Mouse (Mus musculus): ENCODE results near the gene Gapdh. TPM values are rescaled to one million over a fixed set of nuclear protein-coding genes. Genes with fewer than 3 reads are reported as not detected.
"Not testable (repeated sequence)": the region's sequence is repeated elsewhere in the genome, so short reads cannot be mapped to it uniquely, and the experiment has no call there.

Gene Gapdh
- total RNA-seq, 2 experiments from 2014 or later: 2,022 to 2,842 TPM

DNA sequence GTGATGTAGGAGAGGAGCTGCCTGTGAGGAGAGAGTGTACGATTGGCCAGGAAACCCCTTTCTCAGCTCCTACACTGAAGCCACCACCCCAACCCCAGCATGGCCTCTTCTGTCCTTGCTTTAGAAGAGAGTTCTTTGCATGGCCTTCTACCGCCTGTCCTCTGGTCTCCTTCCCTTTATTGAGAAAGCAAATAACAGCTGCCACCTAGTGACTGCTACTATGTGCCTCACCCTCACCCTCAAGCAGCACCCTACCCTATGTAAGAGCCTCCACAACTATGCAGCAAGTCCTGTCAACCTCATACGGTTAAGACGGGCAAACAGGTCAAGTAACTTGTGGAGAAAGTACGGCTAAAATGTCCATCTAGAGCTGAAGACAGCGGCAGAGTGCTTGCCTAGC is 3.9 kb upstream of the Gapdh start:
- no peak for ATAC-seq (replicated peaks; ENCODE audit: poor library complexity, severe bottlenecking)

DNA sequence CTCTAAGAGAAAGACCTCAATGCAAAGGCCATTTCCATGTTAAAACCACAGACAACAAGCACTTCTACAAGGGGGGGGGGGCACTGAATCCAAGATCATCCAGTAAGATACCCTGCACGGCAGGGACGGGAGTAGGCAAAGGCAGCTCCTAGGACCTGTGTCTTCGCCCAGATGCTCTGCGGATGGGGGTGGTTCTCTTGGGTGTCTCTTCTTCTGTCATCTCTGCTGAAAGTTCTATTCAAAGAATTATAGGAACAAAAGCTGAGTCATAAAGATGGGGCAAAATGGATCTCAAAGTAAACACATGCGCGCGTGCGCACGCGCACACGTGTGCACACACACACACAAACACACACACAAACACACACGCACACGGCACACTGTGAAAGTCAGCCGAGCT is 1.8 kb upstream of the Gapdh start:
- ATAC-seq (replicated peaks; ENCODE audit: poor library complexity, severe bottlenecking): no peak

DNA sequence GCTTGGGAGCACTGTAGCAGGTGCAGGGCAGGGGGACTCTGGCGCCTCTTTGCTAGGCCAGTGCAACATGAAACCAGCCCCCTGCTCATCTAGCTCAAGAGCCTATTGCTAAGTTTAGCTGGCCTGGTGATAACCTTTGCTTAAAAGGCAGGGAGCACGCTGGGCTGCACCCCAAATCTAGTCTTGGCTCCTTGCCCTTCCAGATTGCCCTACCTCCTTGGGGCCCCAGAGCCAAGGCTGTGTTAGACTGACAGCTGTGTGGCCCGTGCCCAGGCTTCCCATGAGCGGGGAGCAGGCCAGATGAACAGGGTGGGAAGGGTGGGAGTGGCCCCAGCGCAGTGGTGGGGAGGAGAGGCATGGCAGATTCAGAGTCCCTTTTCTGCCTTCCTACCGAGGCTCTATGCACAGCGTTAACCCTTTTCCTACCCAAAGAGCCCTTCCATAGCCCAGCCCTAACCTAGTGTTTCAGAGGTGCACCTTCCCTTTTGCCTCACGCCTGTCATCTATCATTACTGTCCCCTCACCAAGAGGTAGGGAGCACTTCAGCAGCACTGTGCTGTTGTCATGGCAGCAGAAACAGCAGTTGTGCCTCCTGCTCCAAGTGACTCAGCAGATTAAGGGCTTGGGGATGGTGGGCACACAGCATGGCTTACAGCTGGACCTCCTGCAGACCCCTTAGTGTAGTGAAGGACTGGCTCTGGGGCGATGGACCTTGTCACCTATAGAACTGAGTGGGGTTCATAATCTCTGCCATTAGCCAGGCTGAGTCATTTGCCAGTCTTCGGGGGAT is 789 bp upstream of the Gapdh start:
- ATAC-seq (replicated peaks; ENCODE audit: poor library complexity, severe bottlenecking): no peak

DNA sequence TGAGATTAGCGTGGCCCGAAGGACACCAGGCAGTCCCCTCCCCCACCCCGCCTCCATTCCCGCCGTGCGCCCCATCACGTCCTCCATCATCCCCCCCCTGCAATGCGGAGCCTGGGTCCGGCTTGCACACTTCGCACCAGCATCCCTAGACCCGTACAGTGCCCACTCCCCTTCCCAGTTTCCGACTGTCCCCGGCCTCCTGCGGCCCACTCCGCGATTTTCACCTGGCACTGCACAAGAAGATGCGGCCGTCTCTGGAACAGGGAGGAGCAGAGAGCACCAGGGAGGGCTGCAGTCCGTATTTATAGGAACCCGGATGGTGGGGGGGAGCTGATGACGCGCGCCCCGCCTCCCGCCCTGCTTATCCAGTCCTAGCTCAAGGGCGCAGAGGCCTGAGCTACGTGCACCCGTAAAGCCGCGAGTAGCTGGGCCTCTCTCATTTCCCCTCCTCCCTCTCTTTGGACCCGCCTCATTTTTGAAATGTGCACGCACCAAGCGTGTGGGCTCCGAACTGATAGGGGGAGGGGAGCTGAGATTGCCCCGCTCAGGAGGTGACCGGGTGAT is 857 bp downstream of the Gapdh start:
- peak; percentile 67 for ATAC-seq (replicated peaks; ENCODE audit: poor library complexity, severe bottlenecking)

DNA sequence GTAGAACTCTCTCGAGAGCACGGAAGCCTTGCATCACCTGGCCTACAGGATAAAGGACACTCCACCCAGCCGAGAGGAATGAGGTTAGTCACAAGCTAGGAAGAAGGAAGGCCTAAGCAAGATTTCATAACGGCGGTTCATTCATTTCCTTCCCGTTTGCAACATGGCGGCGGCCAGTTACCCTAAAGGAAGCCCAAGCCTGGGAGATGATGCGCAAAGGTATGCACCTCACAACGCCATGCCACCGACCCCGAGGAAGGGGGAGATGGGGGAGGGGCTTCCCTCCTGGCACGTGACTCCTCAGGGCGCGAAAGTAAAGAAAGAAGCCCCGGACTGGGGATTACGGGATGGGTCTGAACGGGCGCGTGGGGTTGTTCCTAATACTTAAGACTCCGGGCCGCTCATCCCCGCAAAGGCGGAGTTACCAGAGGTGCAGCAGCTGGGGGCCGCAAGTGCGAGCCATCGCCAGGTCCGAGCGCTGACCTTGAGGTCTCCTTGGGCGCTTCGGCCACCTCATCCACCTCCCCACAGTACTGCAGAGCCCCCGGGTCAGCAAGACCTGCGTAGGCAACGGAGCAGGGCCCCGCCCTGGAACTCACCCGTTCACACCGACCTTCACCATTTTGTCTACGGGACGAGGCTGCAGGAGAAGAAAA is 1.5 kb downstream of the Gapdh start:
- peak; percentile 41 for ATAC-seq (replicated peaks; ENCODE audit: poor library complexity, severe bottlenecking)

DNA sequence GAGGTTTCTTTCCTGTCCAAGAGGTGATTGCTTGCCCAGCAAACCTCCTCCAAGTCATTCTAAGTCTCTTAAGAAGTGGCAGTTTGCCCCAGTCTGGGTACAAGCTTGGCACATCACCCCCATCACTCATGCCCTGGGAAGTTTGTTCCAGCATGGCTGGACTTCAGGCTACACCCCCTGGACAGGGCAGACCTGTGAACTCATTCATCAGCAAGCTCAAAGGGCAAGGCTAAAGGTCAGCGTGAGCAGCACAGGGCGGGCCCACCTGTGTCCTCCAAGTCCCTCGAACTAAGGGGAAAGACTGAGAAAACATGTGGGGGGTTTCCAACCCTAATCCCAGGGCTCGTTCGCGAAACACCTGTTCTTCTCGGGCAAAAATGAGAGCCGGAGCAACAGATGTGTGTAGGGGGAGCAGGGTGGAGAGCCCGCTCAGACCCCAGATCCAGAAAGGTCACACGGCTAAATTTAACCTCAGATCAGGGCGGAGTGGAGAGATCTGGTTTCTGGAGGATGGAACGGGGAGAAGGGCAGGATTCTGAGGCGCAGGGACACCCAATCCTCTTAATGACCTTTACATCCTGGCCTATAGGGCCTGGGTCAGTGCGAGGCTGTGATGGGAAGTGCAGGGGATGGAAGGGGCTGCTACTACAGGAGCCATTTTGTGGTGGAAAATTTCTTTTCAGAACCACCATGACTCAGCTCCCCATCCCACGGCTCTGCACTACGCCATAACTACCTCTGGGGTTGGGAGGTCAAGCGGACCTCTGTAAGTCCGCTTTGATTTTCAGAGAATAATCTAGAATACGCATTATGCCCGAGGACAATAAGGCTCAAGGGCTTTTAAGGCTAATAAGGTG is 2.2 kb downstream of the Gapdh start:
- no peak for ATAC-seq (replicated peaks; ENCODE audit: poor library complexity, severe bottlenecking)

DNA sequence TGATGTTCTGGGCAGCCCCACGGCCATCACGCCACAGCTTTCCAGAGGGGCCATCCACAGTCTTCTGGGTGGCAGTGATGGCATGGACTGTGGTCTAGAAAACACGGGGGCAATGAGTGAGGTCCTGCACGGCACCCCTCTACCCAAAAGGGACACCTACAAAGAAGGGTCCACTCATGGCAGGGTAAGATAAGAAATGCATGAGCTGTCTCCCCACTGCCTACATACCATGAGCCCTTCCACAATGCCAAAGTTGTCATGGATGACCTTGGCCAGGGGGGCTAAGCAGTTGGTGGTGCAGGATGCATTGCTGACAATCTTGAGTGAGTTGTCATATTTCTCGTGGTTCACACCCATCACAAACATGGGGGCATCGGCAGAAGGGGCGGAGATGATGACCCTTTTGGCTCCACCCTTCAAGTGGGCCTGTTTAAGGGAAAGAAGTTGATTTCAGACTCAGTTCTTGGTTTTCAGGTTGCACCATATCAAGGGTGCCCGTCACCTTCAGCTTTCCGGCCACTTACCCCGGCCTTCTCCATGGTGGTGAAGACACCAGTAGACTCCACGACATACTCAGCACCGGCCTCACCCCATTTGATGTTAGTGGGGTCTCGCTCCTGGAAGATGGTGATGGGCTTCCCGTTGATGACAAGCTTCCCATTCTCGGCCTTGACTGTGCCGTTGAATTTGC is 3.5 kb downstream of the Gapdh start:
- ATAC-seq (replicated peaks; ENCODE audit: poor library complexity, severe bottlenecking): not testable (repeated sequence)

DNA sequence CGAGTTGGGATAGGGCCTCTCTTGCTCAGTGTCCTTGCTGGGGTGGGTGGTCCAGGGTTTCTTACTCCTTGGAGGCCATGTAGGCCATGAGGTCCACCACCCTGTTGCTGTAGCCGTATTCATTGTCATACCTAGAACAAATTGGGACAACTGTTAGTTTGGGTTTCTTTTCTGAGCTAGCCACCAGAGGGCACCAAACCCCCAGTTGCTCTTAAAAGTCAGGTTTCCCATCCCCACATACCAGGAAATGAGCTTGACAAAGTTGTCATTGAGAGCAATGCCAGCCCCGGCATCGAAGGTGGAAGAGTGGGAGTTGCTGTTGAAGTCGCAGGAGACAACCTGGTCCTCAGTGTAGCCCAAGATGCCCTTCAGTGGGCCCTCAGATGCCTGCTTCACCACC is 4.3 kb downstream of the Gapdh start:
- not testable (repeated sequence) for ATAC-seq (replicated peaks; ENCODE audit: poor library complexity, severe bottlenecking)

DNA sequence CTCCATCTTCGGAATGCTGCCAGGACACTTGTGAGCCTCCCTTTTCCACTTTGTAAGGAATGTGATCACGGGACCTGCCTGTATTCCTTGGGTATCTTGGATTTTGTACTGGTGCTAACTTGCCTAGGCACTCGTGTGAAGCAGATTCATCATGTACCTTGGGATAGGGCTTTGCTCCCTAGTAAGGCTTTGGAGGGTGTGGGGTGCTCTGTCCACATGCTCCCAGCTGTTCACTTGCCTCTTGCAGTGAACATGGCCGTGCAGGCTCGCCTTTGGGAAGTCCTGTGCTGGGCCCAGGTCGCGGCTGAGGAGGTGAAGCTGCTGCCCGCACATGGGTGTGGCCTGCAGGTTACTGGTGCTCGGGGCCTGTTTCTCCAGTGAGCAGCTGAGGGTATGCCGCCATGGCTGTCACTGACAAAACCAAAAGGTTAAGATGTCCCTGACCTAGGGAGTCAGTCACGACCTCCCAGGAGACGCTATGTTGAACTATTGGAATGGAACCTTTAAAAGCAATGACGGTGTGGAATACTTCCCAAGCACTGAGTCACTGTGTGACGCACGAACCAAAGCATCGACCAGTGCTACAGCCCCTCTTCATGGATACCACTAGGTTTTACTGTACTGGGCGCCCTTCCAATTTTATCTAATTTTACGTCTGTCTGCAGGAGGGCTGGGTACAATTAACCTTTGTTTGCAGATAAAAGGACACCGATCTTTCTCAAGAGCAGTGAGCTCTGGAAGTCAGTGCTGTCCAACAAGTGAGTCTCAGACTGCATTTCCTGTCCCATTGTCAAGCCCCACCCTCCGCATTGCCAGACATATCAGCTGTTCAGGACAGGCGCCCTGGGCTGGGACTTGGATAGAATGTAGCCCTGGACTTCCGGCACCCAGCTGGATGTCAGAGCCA is 5.2 kb downstream of the Gapdh start:
- no peak for ATAC-seq (replicated peaks; ENCODE audit: poor library complexity, severe bottlenecking)

DNA sequence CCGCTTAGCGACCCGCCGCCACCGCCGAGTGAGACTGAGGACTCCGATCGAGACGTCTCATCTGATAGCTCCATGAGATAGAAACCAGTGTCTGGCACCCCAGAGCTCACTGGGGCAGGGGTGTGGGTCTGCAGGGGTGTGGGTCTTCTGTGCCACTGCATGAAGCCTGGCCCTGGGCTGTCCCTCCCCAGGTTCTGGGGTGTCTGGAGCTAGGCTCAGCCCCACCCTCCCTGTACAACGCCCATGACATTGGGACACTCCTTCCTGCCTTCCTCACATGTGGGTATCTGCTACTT is 5.8 kb downstream of the Gapdh start:
- no peak for ATAC-seq (replicated peaks; ENCODE audit: poor library complexity, severe bottlenecking)

DNA sequence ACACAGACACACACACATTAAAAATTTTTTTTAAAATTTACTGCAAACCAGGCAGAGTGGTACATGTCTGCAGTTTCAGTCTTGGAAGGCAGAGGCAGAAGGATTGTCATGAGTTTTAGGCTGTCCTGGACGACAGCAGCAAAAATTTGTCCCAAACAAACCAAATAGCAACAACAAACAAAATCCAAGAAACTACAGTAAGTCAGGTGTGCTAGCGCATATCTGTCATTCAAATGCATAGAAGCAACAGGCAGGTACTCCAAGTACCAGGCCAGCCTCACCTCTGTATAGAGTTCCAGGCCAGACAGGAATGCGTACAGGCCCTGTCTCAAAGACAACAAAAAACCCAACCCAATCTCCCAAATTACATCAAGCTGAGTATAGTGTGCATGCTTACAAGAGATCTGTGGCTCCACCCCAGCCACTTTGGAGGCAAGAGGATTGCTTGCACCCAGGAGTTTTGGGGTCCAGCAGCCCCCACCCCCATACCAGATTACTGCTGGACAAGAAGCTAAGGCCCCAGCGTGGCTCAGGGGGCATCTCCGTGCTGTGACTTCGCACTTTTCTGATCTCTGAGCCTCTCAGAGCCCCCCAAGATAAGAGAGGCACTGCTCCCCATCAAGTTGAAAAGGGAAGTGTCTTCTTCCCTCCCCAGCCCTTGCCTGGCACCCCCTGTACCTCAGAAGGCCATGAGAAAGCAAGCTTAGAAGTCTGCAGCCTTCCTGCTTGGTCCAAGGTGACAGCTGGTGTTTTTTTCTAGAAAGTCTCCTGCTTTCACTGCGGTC is 6.3 kb downstream of the Gapdh start:
- ATAC-seq (replicated peaks; ENCODE audit: poor library complexity, severe bottlenecking): no peak

DNA sequence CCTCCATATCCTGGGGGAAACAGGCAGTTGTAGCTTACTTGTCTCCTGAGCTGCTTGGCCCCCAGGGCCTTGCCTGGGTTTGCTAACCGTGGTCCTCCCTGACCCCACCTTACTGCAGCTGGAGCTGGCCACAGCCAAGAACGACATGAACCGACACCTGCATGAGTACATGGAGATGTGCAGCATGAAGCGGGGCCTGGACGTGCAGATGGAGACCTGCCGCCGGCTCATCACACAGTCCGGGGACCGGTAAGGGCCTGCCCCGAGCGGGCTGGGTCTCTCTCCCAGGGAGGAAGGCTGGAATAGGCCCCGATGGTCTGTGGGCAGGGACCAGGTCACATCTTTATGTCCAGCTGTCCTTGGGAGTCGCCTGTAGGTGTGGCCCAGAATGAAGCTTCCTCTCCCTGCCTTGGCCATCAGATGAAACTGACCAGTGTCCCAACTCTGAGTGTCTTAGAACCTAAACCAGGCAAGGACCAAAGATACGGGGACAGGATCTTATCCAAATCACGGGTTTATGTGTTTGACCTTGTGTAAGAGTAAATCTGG is 7.2 kb downstream of the Gapdh start:
- ATAC-seq (replicated peaks; ENCODE audit: poor library complexity, severe bottlenecking): no peak

DNA sequence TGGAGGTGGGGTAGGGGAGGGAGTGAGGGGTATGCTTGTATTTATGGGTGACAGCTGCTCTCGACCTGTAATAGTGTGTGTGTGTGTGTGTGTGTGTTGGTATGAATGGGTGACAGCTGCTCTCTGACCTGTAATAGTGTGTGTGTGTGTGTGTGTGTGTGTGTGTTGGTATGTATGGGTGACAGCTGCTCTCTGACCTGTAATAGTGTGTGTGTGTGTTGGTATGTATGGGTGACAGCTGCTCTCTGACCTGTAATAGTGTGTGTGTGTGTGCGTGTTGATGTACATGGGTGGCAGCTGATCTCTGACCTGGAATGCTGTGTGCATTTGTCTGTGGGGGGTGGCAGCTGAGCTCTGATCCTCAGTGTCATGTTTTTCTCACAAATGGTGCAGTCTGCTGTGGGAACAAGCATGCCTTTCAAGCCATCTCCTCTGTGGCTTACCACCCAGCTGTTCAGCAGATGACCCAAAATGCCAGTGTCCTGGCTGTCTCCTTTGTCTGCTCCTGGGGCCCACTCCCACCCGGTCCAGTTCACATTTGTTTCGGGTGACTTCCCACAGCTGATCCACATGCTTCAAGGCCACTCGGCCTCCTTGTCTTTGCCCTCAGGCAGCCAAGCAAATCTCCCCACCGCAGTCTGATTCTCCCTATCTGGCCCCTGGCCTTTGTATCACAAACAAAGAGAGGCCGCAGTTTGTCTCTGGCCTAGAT is 9.2 kb downstream of the Gapdh start:
- ATAC-seq (replicated peaks; ENCODE audit: poor library complexity, severe bottlenecking): no peak

DNA sequence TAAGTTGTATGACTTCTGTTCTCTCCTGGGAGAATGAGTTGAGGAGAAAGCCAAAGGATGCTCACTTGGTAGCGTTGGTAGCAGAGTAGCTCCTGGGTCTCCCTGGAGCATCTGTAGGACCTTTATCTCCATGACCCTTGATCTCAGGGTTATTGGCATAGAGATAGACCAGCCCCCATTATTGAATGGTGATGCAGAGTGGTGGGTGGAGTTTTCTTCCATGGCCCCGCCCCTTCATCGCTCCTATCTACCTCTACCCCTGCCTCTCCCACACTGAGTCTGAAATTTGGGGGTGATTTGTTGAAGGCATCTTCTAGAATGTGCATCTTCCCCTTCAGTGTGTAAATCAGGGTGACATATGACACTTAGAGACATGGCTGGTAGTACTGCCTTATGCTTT is 9.8 kb downstream of the Gapdh start:
- no peak for ATAC-seq (replicated peaks; ENCODE audit: poor library complexity, severe bottlenecking)

DNA sequence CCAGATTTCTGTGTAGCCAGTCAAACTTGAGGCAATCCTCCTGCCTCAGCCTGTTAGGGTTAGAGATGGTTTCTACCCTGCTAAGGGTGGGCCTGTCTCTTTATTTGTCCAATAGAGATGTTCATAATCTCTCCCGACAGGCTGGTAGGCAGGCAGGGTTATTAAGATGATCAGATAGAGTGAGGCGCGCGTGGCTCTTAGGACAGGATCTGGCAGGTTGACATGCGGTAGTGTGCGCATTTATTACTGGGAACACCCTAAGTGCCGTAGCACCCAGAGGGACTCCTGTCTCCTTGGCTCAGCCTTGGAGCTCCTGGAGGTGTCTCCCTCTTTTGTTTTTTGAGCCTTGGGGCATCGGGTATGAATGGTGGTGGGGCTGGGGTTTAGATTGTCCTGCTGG is 11.0 kb downstream of the Gapdh start:
- ATAC-seq (replicated peaks; ENCODE audit: poor library complexity, severe bottlenecking): no peak

DNA sequence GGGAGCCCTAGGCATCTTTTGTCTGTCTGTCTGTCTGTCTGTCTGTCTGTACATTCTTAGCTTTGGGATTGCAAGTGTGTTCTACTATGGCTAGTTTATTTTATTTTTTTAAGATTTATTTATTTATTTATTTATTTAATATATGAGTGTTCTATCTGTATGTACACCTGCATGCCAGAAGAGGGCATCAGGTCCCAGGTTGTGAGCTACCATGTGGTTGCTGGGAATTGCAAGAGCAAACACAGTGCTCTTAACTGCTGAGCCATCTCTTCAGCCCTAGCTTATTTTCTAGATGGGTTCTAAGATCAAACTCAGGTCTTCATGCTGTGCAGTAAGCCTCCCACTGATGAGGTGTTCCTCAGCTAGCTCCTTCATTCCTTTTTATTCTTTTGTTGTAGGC is 11.7 kb downstream of the Gapdh start:
- no peak for ATAC-seq (replicated peaks; ENCODE audit: poor library complexity, severe bottlenecking)

DNA sequence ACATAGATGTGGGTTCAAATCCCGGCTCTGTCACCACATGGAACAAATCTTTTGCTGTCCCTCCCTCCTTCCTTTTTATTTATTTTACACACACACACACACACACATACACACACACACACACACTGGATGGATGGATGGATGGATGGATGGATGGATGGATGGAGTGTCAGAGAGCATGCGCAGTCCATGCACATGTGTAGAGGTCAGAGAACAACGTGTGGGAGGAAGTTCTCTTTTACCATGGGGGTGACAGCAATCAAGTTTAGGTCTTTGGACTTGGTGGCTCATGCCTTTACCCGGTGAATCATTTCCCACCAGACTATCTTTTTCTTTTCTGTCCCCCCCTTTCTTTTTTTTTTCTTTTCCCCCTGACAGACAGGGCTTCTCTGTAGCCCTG is 12.6 kb downstream of the Gapdh start:
- no peak for ATAC-seq (replicated peaks; ENCODE audit: poor library complexity, severe bottlenecking)

DNA sequence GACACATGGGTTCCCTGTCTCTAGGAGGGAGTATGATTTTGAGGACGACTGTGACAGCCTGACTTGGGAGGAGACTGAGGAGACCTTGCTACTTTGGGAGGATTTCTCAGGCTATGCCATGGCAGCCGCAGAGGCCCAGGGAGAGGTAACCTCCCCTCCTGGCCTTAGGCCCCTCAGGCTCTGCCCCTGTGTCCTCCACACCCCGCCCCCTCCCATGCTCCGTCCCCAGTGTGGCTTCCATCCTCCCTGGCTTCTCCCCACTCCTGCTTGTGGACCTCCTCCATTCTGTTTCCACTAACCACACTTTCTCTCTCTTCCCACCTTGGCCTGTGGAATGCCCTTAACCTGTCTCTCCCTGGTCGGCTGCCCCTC is 13.3 kb downstream of the Gapdh start:
- no peak for ATAC-seq (replicated peaks; ENCODE audit: poor library complexity, severe bottlenecking)
